Mouse (Mus musculus): Measurements from ENCODE around the gene Rwdd3. TPM values are rescaled to one million over a fixed set of nuclear protein-coding genes. Genes with fewer than 3 reads are reported as not detected.

Rwdd3 gene
- total RNA-seq (2021), result 1 to 10 TPM; 2.5 to 3.6 TPM
- long read RNA-seq, experiment 1, partial matches to known transcripts, result 1 of 3 reads
- long read RNA-seq, experiment 1, other reads (novel, unspliced or antisense), result 1 of 3 reads
- long read RNA-seq, experiment 2, transcript Rwdd3-204 (5 exons, 1,484 nt), result major isoform, 7 of 8 reads
- long read RNA-seq, experiment 2, partial matches to known transcripts, result 1 of 8 reads
- long read RNA-seq, experiment 2, other reads (novel, unspliced or antisense), result 0 of 8 reads

- intact Hi-C loops (cut with DNase I), result loop anchor here (5.0 kb wide), 1 partner anchor 121 kb away; the partner anchor contains the start of gene Alg14
- peak; percentile 84 for DNase-seq
Measured at GRCm38 (mm10) chr3:121171243-121171871, at the start of gene Rwdd3. Gene Rwdd3, minus strand, starts transcription at chr3:121171695.

DNA sequence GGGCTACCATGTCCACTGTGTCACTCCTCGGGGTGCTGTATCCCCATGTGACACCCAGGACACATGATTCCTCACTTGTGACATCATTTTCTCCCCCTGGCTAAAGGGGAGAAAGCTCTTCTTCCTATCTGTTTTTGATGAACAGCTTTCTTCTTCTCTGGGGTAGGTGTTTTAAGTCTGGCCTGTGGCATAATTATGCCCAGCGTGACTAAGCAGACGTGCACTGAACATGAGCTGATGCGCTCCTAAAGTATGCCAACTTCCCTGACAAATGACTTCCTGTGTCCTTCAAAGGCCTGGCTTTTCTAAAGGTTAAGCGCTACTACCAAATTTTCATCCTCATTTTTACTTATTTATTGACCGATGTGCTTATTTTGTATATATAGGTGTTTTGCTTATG lies 45.5 kb upstream of the Rwdd3 start:
- intact Hi-C loops (cut with DNase I), result loop anchor here (5.0 kb wide), 1 partner anchor 35 kb away; no protein-coding TSS in a partner anchor
- no peak for DNase-seq

DNA sequence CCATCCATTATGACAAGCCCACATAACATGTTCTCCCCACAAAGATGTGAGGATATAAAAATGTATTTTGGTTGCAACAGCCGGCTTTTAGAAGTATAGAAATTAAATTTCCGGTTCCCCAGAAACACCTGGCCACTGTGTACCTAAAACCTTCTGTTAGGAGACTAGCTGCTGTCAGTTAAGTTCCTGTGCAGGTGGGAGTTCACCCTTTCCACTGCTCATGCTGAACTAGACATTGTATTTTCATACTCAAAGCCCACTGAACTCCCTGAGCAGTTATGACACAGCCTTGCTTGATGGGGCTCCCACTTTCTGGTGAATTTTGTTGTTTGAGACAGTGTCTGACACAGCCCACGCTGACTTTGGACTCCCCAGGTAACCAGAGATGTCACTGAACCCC lies 42.0 kb upstream of the Rwdd3 start:
- intact Hi-C loops (cut with DNase I), result no loop called here
- no peak for DNase-seq

DNA sequence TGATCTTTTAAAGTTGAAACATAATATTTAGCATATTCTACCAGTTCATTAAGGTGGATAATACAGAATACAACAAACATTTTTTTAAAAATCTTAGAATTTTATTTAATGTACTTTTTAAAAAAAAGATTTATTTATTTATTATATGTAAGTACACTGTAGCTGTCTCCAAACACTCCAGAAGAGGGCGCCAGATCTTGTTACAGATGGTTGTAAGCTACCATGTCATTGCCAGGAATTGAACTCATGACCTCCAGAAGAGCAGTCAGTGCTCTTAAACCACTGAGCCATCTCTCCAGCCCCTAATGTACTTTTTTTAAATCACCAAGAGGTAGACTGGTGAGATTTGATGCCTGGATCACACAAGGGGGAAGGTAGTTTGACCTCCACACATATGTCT lies 40.7 kb upstream of the Rwdd3 start:
- DNase-seq, result no peak
- intact Hi-C loops (cut with DNase I), result no loop called here

GRCm38 (mm10) chr3:121208994-121209393 lies 37.5 kb upstream of the Rwdd3 start:
- DNase-seq, result no peak
- intact Hi-C loops (cut with DNase I), result no loop called here

DNA sequence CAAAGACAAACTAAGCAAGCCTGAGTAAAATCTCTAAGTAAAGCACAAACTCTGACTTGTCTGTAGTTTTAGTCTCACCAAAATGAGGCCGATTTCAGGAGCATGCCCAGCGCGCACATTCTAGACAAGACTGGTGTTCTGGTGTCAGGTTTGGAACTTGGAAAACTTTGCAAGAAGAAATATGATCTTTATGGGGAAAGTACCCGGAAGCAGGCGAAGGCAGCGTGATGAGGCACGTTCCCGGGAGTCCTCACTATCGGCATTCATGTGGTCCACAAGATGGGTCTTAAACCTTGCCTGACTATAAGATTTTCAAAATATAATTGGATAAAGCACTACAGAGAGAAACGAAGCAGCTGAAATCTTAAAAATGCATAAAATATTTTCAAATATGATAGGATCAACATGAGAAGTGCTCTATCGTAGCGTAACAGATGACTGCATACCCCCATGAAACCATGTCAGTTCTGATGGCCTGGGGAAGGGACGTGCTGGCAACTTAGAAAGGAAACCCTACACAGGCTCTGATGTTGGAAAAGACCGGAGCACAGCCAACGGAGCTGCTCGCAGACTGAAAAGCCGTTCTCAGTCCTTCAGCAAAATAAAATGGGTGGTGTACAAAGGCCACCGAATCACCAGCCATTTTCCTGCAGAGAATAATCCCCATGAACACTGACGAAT lies 34.8 kb upstream of the Rwdd3 start:
- intact Hi-C loops (cut with DNase I), result no loop called here
- no peak for DNase-seq

DNA sequence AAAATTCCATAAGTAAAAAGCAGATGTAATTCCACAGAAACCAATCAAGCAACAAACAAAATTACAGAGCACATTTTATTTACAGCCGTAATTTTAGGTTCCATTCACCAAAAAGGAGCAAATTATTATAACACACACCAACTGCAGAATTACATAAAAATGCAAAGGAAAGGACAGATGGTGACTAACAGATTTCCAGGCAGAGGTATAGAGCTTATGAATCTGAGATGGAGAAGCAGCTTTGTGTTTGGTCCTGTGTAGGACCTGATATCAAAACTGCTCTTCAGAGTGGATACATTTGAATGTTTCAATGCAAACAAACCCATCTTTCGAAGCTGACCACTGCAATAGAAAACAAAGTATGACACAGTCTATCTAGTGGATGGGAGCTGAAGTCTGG lies 31.1 kb upstream of the Rwdd3 start:
- no peak for DNase-seq
- intact Hi-C loops (cut with DNase I), result no loop called here

GRCm38 (mm10) chr3:121201012-121201747 lies 29.7 kb upstream of the Rwdd3 start:
- intact Hi-C loops (cut with DNase I), result no loop called here
- no peak for DNase-seq

GRCm38 (mm10) chr3:121189199-121189598 lies 17.7 kb upstream of the Rwdd3 start:
- DNase-seq, result no peak
- intact Hi-C loops (cut with DNase I), result no loop called here

DNA sequence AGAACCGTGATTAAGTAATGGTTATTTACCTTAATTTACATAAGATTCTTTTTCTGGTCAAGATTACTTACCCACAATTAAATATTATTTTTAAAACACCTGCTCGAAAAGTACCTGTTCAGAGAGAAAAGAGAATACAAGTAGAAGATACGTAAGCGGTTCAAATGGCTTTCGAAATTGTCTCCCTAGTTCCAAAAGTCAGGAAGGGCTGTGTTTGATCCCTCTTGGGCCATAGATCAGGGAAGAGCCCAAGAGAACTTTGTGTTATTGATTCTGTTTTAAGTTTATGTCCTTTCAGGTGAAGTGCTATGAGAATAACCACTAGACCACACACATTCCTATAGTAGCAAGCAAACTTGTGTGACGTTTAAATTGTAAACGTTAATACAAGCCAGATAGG lies 16.0 kb upstream of the Rwdd3 start:
- DNase-seq, result no peak
- intact Hi-C loops (cut with DNase I), result no loop called here

- no peak for DNase-seq
- intact Hi-C loops (cut with DNase I), result no loop called here
Measured at GRCm38 (mm10) chr3:121186925-121187324, 15.4 kb upstream of the Rwdd3 start.

DNA sequence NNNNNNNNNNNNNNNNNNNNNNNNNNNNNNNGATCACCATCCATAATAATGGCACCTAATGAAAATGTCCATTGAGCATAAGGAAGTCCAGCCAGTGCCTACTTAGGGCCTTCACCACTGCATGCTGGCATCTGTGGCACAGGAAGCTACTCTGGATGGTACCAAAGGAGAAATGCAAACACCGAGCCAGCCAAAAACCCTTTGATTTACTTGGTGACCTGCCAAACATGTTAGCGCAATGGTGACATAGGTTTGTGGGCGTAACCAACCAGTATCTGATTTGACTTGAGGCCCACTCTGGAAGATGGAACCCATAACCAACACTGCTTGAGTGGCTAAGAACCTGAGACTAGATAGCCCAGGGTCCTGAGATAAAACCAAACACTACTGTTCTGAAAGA lies 13.7 kb upstream of the Rwdd3 start:
- no peak for DNase-seq
- intact Hi-C loops (cut with DNase I), result no loop called here

DNA sequence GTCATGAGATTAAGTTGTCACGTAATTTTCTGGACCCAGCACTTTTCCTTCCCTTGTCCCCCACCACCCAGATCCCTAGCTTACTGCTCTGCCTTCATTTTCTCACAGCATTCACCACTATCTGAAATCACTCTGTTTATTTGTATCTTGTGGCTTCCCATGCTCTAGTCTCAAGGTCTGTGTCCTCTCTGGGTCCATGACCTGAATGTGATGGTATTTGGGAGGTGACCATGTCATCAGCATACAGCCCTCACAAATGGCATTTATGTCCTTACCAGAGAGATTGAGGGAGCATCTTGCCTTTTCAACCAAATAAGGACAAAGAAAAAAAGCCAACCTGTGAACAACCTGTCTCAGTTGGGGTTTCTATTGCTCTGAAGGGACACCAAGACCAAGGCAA lies 4.5 kb upstream of the Rwdd3 start:
- DNase-seq, result no peak
- intact Hi-C loops (cut with DNase I), result no loop called here

DNA sequence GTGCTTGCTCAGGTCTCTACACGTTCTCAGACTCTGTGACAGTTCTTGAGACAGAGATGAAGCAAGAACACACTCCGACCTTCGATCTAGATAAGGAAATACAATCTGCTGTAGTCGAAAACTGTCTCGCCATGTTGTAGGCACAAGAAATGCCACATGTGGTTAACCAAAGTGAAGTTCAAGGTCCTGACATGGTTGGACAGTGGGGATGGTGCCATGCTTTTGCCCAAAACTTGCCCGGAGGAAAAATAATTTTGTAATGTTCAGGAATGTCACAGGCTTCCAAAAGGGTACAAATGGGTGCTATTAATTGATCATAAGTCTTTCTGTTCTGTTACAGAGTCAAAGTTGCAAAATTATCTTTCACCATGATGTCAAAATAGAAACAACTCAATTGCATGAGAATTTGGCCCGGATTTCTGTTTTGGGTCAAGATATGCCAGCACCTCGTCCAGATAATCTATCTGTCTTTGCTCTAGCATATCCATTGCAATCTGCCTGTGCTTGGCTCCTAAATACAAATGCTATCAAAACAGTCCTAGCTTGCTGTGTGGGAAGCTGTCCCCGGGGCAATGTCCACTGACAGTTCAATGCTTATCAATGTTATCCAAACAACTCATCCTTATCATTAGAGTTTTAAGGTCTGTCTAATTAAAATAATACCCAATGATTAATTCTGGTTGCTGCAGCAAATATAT lies 2.9 kb upstream of the Rwdd3 start:
- intact Hi-C loops (cut with DNase I), result loop anchor here (5.0 kb wide), 1 partner anchor 118 kb away; the partner anchor contains the start of gene Alg14
- DNase-seq, result no peak

DNA sequence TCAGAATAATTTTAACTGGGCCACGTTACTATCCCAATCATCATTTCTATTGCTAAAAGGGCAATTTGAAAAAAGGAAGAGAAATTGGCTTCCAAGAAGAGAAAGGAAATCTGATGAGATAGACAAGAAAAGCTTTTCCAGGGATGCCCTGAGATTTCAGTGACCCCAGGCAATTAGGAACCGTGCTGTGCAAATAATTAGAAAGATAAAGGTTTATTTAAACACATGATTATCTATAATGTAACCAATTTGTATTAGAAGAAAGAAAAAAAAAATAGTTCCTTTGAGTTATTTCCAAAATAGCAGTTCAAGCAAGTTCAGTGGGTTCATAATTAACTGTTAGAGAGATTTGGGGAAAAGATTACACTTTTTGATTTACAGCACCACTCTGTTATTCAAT lies 1.2 kb upstream of the Rwdd3 start:
- intact Hi-C loops (cut with DNase I), result loop anchor here (5.0 kb wide), 1 partner anchor 120 kb away; the partner anchor contains the start of gene Alg14
- DNase-seq, result no peak

GRCm38 (mm10) chr3:121171872-121172265 lies 374 bp upstream of the Rwdd3 start:
- intact Hi-C loops (cut with DNase I), result loop anchor here (5.0 kb wide), 1 partner anchor 120 kb away; the partner anchor contains the start of gene Alg14
- no peak for DNase-seq

- intact Hi-C loops (cut with DNase I), result loop anchor here (5.0 kb wide), 1 partner anchor 122 kb away; the partner anchor contains the start of gene Alg14
- DNase-seq, result no peak
Measured at GRCm38 (mm10) chr3:121170631-121171030, 864 bp downstream of the Rwdd3 start.

DNA sequence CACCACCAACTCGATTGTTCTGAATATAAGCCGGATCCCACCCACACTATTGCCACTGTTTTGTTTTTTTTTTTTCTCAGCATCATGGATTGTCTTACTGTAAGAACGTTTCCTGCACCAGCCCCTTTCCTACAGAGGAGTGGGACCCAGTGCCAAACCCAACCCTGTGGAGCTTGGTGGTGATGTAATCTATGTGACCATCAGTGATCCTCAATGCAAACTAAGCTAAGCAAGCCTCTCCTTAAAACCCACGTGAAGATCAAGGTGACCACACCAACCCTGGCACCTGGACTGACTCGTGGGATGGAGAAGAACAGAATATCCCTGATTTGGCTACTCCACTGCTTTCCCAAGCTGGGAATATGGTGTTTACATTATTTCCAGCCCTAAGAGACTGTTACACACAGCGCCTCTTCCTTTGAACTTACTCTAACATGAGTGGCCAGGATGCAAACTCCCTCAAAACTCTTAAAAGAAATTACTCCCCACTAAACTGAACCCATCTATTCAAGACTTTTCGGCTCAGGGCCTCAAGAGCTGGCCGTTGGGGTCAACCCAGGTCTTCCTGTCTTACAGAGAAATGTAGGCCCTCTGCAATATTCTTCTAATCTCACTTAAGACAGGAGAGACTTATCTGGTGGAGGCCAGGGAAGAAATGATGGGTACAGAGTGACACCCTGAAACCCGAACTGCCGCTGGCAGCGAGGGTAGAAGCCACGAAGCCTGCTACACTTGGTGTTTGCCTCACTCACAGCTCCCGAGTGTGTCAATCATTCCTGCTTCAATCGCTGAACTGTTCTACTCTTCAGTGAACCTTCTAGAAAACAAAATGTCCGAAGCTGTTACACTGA lies 2.2 kb downstream of the Rwdd3 start:
- intact Hi-C loops (cut with DNase I), result loop anchor here (5.0 kb wide), 2 partner anchors 138 to 338 kb away; no protein-coding TSS in a partner anchor
- no peak for DNase-seq

GRCm38 (mm10) chr3:121168581-121168980 lies 2.9 kb downstream of the Rwdd3 start:
- intact Hi-C loops (cut with DNase I), result loop anchor here (5.0 kb wide), 2 partner anchors 139 to 339 kb away; no protein-coding TSS in a partner anchor

More at GRCm38 (mm10) chr3:121168581-121168980, 2.9 kb downstream of the Rwdd3 start:
- DNase-seq, result no peak
